Mouse (Mus musculus) CH12.LX (cell line): ENCODE measurements around the gene Ldlr.

ENCODE experiments used
- CTCF ChIP-seq, 2 experiments: IDR thresholded peaks in 1 of 2; conservative IDR thresholded peaks in 1 of 2; 2 replicates each; pipeline ENCODE4 v1.5.1; 2011 to 2012; ENCODE audit warnings: low read depth in 2 of 2, low read length in 2 of 2, improper control_type of control experiment in 1 of 2, inconsistent platforms in 1 of 2, mild to moderate bottlenecking in 1 of 2, moderate library complexity in 1 of 2
- E2F4 ChIP-seq: IDR thresholded peaks from 2 replicates; pipeline ENCODE4 v1.6.1; 2011; ENCODE audit warnings: low read depth, low read length, improper control_type of control experiment; ENCODE audit not compliant: insufficient replicate concordance
- EP300 ChIP-seq: IDR thresholded peaks from 2 replicates; pipeline ENCODE4 v1.6.1; 2011; ENCODE audit warnings: low read length, improper control_type of control experiment
- GABPA ChIP-seq: IDR thresholded peaks from 2 replicates; pipeline ENCODE4 v1.6.1; 2012; ENCODE audit warnings: low read depth, low read length, improper control_type of control experiment, inconsistent platforms; ENCODE audit not compliant: insufficient replicate concordance
- JUN ChIP-seq: IDR thresholded peaks from 2 replicates; pipeline ENCODE4 v1.6.1; 2011; ENCODE audit warnings: low read depth, mild to moderate bottlenecking, low read length, improper control_type of control experiment, moderate library complexity; ENCODE audit not compliant: insufficient read depth
- MAFK ChIP-seq: IDR thresholded peaks from 2 replicates; pipeline ENCODE4 v1.6.1; 2011; ENCODE audit warnings: low read length, improper control_type of control experiment; ENCODE audit not compliant: insufficient replicate concordance
- MEF2A ChIP-seq: IDR thresholded peaks from 2 replicates; pipeline ENCODE4 v1.6.1; 2014; ENCODE audit warnings: low read depth, mild to moderate bottlenecking, inconsistent platforms, low read length, improper control_type of control experiment, borderline replicate concordance
- POLR2A ChIP-seq: IDR thresholded peaks from 2 replicates; pipeline ENCODE4 v1.6.1; 2011; ENCODE audit warnings: low read depth, mild to moderate bottlenecking, improper control_type of control experiment, low read length
- POLR2AphosphoS2 ChIP-seq: IDR thresholded peaks from 2 replicates; pipeline ENCODE4 v1.6.1; 2011; ENCODE audit warnings: low read depth, low read length, improper control_type of control experiment

- no peak for TF ChIP-seq POLR2A
- no peak for TF ChIP-seq JUN
- TF ChIP-seq CTCF (conservative IDR thresholded peaks at IDR 0.05 in 1 of 2, IDR thresholded peaks at IDR 0.05 in 1 of 2; ENCODE audit: low read depth in 2 of 2, low read length in 2 of 2): no peak
- TF ChIP-seq E2F4: no peak
- TF ChIP-seq MAFK: no peak
- TF ChIP-seq POLR2AphosphoS2: no peak
- TF ChIP-seq GABPA: no peak
- no peak for TF ChIP-seq EP300
- TF ChIP-seq MEF2A: no peak
These were observed 13.3 kb downstream of the Ldlr start for GRCm38 (mm10) chr9:21736580-21736979.
